Mouse (Mus musculus): Measurements from ENCODE around the gene Rab40c. TPM values are rescaled to one million over a fixed set of nuclear protein-coding genes. Genes with fewer than 3 reads are reported as not detected.

Gene Rab40c
- total and polyA plus RNA-seq, 2 experiments from 2014 or later: 38.9 to 42.1 TPM

GRCm38 (mm10) chr17:25895891-25896290, 23.6 kb downstream of the Rab40c start:
- Histone ChIP-seq H3K4me3 (ENCODE audit: low read depth, low read length) (no peak overlapping the region), H3K36me3 (ENCODE audit: insufficient read depth, low read length) (no peaks in the 10 kb centered on the region), H3K4me1 (ENCODE audit: insufficient read depth, low read length) (no peaks in the 10 kb centered on the region), H3K4me2 (ENCODE audit: low read depth, low read length, poor library complexity, severe bottlenecking) (no peak overlapping the region), H3K27me3 (ENCODE audit: insufficient read depth, low read length) (no peaks in the 10 kb centered on the region), H3K9ac (replicated peaks; ENCODE audit: low read length, poor library complexity, severe bottlenecking) (no peak overlapping the region), H3K27ac (ENCODE audit: low read depth, low read length) (no peak overlapping the region), H3K9me3 (ENCODE audit: low read length) (no peaks in the 10 kb centered on the region)
- no peak for TF ChIP-seq CTCF (IDR thresholded peaks at IDR 0.05)
- DNase-seq (ENCODE audit: low spot score): no peak
- ATAC-seq (ENCODE audit: low FRiP score): no peak
- 55% methylated on average over 12 of the region's 12 CpGs for WGBS

GRCm38 (mm10) chr17:25895415-25895814, 24.1 kb downstream of the Rab40c start:
- no peak for ATAC-seq (ENCODE audit: low FRiP score)
- Histone ChIP-seq H3K27me3 (ENCODE audit: insufficient read depth, low read length) (no peaks in the 10 kb centered on the region), H3K36me3 (ENCODE audit: insufficient read depth, low read length) (no peaks in the 10 kb centered on the region), H3K4me3 (ENCODE audit: low read depth, low read length) (no peak overlapping the region), H3K9me3 (ENCODE audit: low read length) (no peaks in the 10 kb centered on the region), H3K4me1 (ENCODE audit: insufficient read depth, low read length) (no peaks in the 10 kb centered on the region), H3K4me2 (ENCODE audit: low read depth, low read length, poor library complexity, severe bottlenecking) (no peak overlapping the region), H3K9ac (replicated peaks; ENCODE audit: low read length, poor library complexity, severe bottlenecking) (no peak overlapping the region), H3K27ac (ENCODE audit: low read depth, low read length) (no peak overlapping the region)
- TF ChIP-seq CTCF (IDR thresholded peaks at IDR 0.05): no peak
- no peak for DNase-seq (ENCODE audit: low spot score)
- WGBS: 13% methylated on average over 2 of the region's 2 CpGs

- 37% methylated on average over 2 of the region's 2 CpGs for WGBS
Observed at GRCm38 (mm10) chr17:25893975-25894617, 25.4 kb downstream of the Rab40c start.

GRCm38 (mm10) chr17:25888837-25889236, 30.7 kb downstream of the Rab40c start:
- Histone ChIP-seq H3K4me2 (ENCODE audit: low read depth, low read length, poor library complexity, severe bottlenecking) (no peak overlapping the region), H3K27ac (ENCODE audit: low read depth, low read length) (no peak overlapping the region), H3K4me3 (ENCODE audit: low read depth, low read length) (no peak overlapping the region), H3K27me3 (ENCODE audit: insufficient read depth, low read length) (no peaks in the 10 kb centered on the region), H3K9ac (replicated peaks; ENCODE audit: low read length, poor library complexity, severe bottlenecking) (no peak overlapping the region), H3K9me3 (ENCODE audit: low read length) (no peaks in the 10 kb centered on the region), H3K36me3 (ENCODE audit: insufficient read depth, low read length) (peaks cover 16% of the 10 kb centered on the region), H3K4me1 (ENCODE audit: insufficient read depth, low read length) (no peaks in the 10 kb centered on the region)
- ATAC-seq (ENCODE audit: low FRiP score) (no peak), DNase-seq (ENCODE audit: low spot score) (no peak)
- TF ChIP-seq CTCF (IDR thresholded peaks at IDR 0.05): no peak
- WGBS: 90% methylated on average over 3 of the region's 3 CpGs

More at GRCm38 (mm10) chr17:25893975-25894617, 25.4 kb downstream of the Rab40c start:
- Histone ChIP-seq H3K36me3 (ENCODE audit: insufficient read depth, low read length) (no peaks in the 10 kb centered on the region), H3K9me3 (ENCODE audit: low read length) (no peaks in the 10 kb centered on the region), H3K9ac (replicated peaks; ENCODE audit: low read length, poor library complexity, severe bottlenecking) (no peak overlapping the region), H3K27ac (ENCODE audit: low read depth, low read length) (peak overlapping the region; percentile 19; the same call in 1 of the 2 replicates), H3K4me3 (ENCODE audit: low read depth, low read length) (no peak overlapping the region), H3K4me1 (ENCODE audit: insufficient read depth, low read length) (no peaks in the 10 kb centered on the region), H3K27me3 (ENCODE audit: insufficient read depth, low read length) (no peaks in the 10 kb centered on the region), H3K4me2 (ENCODE audit: low read depth, low read length, poor library complexity, severe bottlenecking) (no peak overlapping the region)
- DNase-seq (ENCODE audit: low spot score) (peak; percentile 82), ATAC-seq (ENCODE audit: low FRiP score) (peak; percentile 72; the same call in 1 of the 2 replicates)
- peak; percentile 94 for TF ChIP-seq CTCF (IDR thresholded peaks at IDR 0.05)

GRCm38 (mm10) chr17:25887467-25887866, 32.1 kb downstream of the Rab40c start:
- ATAC-seq (ENCODE audit: low FRiP score) (no peak), DNase-seq (ENCODE audit: low spot score) (no peak)
- Histone ChIP-seq H3K36me3 (ENCODE audit: insufficient read depth, low read length) (peaks cover 29% of the 10 kb centered on the region), H3K27me3 (ENCODE audit: insufficient read depth, low read length) (no peaks in the 10 kb centered on the region), H3K4me1 (ENCODE audit: insufficient read depth, low read length) (no peaks in the 10 kb centered on the region), H3K9me3 (ENCODE audit: low read length) (no peaks in the 10 kb centered on the region), H3K4me3 (ENCODE audit: low read depth, low read length) (no peak overlapping the region), H3K4me2 (ENCODE audit: low read depth, low read length, poor library complexity, severe bottlenecking) (no peak overlapping the region), H3K9ac (replicated peaks; ENCODE audit: low read length, poor library complexity, severe bottlenecking) (no peak overlapping the region), H3K27ac (ENCODE audit: low read depth, low read length) (no peak overlapping the region)
- WGBS: 95% methylated on average over 10 of the region's 10 CpGs
- no peak for TF ChIP-seq CTCF (IDR thresholded peaks at IDR 0.05)

- Histone ChIP-seq H3K9ac (replicated peaks; ENCODE audit: low read length, poor library complexity, severe bottlenecking) (no peak overlapping the region), H3K4me3 (ENCODE audit: low read depth, low read length) (no peak overlapping the region), H3K4me2 (ENCODE audit: low read depth, low read length, poor library complexity, severe bottlenecking) (no peak overlapping the region), H3K4me1 (ENCODE audit: insufficient read depth, low read length) (no peaks in the 10 kb centered on the region), H3K27me3 (ENCODE audit: insufficient read depth, low read length) (no peaks in the 10 kb centered on the region), H3K36me3 (ENCODE audit: insufficient read depth, low read length) (peaks cover 31% of the 10 kb centered on the region), H3K9me3 (ENCODE audit: low read length) (no peaks in the 10 kb centered on the region), H3K27ac (ENCODE audit: low read depth, low read length) (no peak overlapping the region)
- DNase-seq (ENCODE audit: low spot score): no peak
- no peak for ATAC-seq (ENCODE audit: low FRiP score)
- TF ChIP-seq CTCF (IDR thresholded peaks at IDR 0.05): no peak
Observed at GRCm38 (mm10) chr17:25886806-25887205, 32.7 kb downstream of the Rab40c start.

All from midbrain, postnatal 0 days (tissue).